Mouse (Mus musculus) cerebellum, adult 9-11 months (tissue): Measurements from ENCODE around the gene Cog5.
A peak's percentile ranks its signal among the peaks of the same experiment; 100 is the strongest.

Experiments
- DNase-seq: peaks from one replicate; pipeline ENCODE4 v3.0.0; 2022

The Cog5 gene

DNA sequence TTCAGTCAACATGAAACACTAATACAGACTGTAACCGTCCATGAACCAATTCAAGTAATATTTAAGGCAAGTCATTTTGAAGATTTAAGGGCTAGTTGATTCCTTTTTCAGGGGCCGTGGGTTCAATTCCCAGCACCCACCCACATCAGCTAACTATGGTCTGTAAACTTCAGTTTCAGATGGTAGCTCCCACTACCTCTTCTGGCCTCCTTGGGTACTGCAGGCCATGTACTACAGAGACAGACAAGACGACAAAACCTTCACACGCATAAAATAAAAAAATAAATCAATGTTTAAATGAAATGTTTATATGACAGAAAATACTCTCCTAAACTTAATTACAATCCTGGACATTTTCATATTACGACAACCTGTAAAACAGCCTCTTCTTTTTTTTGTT, 292.8 kb downstream of the Cog5 start:
- DNase-seq = peak; percentile 34

DNA sequence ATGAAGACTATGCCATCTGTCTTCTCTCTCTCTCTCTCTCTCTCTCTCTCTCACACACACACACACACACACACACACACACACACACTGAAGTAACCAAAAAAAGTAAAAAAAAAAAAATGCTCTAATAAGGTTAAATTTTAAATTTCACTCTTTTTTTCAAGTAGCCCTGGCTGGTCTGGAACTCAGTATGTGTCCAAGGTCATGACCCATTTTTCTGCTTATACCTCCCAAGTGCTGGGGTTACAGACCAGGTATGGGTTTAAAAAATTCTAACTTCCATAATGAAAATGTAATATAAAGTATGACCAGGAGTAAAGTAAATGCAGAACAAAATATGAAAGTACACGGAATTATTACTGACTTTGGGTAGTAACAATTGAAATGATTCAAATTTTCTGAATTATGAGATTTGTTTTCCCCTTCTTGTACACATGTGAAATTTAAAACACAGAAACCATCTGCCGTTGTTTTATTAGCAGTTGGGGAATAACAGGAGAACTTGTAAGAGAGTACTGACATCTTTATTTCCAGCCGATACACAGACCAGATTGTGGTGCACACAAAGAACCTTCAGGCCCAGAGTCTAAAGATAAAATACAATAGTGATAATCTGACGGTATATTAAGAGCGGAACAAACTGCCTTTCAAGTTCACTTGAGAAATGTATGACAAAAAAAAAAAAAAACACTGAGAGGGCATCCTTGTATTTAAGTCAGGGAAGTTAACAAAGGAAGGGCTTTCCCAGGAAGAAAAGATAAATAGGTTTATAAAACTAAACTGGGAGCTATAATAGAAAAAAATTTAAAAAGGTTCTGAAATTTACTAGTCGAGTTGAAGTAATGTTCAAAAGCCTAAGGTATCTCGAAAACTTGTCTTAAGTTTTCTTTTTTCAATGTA, 293.7 kb downstream of the Cog5 start:
- no peak for DNase-seq

DNA sequence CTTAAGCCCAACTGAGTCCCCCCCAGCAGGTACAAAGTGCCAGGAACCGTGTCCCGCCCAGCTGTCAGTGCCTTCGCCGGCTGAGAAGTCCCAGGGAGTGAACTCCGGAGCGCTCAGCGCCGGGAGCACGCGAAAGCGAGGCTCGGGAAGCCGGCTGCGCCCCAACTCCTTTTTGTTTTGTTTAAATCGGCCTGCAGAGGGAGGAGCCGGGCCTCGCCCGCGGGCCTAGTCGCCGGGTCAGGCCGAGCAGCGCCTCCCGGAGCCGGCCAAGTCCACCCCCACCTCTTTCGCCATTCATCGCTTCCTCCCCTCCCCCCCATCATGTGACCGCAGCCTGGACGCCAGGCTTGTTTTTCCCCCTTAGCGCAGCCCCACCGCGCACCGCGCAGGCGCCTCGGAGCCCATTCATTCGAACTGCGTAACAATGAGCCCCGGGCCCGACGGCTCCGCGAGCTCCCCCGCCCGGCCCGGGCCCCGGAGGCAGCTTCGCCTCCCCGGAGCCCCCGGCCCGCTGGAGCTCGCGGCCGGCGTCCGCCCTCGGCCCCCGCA, 294.6 kb downstream of the Cog5 start:
- peak; percentile 90 for DNase-seq

DNA sequence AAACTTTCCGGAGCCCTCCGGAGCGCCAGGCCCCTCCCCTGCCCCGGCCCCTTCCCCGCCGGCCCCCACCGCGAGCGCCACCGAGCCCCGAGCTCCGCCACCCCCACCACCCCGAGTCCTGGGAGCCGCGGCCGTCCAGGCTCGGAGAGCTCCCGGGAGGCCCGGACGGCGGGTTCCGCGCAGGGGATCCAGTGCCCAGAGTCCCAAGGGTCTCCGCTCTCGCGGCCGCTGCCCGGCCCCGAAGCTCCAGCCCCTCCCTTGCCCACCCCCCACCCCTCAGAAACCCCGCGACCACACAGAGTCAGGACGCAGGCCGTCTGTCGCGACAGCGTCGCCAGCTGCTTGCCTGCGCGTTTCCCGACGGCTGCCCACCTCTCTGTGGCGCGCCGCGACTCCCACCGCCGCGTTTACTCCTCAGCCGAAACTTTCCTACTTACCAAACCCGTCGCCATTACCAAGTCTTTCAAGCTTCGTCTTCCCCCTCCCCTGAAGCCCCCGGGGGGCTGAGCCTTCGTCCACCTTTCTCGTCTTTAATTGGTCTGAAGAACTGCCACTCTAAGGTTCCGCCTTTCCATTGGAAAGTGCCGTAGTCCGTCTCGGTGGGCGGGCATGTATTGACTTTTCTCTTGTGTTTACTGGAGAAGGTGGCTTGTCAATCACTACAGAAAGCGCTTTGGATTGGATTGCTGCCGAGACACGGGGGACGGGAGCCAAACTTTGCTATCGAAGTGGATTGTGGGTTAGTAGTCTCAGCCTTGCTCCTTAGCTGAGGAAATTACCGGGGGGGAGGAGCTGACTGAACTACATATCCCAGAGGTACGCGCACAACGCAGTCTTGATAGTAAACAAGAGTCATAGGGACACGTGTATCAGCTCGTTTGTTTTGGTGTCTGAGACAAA, 295.3 kb downstream of the Cog5 start, which contains the start of gene Hbp1:
Gene Hbp1 (minus strand): TSS at position 777 of the 900 bp plus-strand sequence.
- peak; percentile 100 for DNase-seq

DNA sequence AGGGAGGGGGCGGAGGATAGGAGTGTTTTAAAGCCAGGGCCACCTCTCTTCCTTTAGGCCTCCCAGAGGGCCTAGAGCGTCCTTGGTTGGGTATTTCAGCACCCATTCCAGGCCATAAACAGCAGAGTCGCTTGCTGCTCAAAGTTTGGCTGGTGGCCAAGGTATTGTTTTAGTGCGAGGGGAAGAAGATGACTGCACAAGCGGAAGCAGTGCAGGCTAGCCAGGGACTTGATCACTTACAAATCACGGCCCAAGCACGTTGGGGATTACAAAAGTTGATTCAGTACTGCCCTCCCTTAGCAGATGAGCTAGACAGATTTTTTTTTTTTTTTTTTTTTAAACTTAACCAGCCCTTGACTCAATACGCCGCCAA, 296.0 kb downstream of the Cog5 start:
- no peak for DNase-seq

DNA sequence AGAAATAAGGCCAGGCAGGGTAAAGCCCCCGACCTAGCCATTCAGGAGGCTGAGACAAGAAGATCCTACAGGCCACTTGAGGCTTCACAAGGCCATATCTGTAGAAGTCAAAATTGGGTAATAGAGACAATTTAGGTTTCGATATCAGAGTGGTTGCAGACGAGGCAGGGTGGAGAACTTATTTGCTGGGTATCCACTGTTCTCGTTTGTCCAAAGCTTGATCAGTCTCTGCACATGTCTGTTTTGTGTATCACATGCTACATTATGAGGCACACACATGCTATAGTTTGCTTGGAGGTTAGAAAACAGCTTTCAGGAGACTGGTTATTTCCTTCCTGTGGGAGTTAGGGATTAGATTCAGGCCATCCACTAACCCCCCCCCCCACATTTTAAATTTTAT, 301.2 kb downstream of the Cog5 start:
- DNase-seq = no peak

DNA sequence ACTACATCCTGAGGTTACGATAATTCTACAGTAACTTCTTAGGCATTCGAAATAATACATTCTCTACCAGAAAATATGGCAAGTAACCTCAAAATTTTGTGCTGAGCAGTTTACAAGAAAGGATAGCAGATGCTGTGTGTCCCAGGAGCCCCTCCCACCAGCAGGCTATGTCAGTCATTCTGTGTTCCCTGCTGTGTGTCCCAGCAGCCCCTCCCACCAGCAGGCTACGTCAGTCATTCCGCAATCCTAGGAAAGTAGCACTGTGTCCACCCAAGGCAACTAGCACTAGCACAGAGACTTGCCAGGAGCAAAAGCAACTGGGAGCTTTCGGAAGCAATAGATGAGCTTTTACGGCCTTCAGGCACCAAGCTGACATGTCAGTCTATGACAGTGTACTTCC, 309.4 kb downstream of the Cog5 start:
- no peak for DNase-seq

DNA sequence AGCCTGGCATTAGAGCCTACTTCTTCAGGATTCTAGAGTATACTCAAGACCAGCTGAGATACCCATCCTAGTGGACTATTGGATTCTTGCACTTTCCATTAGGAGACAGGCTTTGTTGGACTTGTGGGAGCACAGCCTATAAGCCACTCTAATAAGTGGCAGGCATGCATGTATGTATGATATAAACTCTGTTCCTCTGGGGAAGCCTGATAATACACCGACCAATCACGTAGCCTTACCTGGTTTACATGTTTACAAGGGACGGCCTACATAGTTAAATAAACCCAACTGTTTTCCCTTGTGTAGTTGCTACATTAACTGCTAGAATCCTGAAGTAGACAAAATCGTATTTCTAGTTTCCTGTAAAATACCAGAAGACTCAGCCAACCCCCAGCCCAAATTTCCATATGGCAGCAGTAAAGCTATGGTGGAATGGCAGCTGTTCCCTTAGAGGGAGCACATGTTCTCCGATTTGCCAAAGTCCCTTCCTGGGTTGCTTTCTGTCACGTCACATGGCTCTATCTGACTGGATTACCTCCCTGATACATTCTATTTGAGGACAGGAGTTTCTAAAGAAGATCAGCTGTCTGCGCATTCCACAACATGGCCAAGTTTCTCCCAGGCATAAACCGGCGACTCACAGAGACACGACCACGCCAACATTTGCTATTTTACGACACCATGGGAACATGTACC, 311.0 kb downstream of the Cog5 start:
- DNase-seq = no peak

DNA sequence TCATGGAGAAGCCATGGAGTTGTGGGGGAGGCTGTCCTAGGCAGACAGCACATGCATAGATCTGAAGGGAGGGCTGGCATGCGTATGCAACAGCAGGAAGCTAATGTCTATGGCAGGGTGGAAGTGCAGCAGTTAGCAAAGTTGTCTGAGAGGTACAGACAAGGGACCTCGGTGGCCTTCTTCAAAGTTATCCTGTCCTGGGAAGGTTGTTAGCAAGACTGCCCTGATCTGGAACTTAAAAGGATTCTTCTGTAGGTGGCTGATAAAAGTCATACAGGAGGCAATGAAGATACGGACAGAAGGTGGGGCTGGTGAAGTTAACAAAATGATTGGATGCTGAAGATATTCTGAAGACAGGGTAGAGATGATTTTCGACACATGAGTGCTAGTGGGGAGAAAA, 311.7 kb downstream of the Cog5 start:
- DNase-seq = no peak

DNA sequence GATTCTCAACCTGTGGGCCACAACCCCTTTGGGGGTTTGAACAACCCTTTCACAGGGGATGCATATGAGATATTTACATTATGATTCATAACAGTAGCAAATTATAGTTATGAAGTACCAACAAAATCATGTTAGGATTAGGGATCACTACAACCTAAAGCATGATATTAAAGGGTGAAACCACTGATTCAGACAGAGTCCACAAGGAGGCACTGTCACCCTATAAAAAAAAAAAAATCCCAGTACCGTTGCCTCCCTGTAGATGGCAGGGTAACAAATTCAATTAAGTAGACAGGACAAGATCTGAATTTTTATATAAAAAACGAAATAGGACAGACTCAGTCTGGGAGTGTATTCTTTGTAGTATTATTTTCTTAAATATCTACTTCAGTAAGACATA, 312.9 kb downstream of the Cog5 start:
- peak; percentile 37 for DNase-seq

DNA sequence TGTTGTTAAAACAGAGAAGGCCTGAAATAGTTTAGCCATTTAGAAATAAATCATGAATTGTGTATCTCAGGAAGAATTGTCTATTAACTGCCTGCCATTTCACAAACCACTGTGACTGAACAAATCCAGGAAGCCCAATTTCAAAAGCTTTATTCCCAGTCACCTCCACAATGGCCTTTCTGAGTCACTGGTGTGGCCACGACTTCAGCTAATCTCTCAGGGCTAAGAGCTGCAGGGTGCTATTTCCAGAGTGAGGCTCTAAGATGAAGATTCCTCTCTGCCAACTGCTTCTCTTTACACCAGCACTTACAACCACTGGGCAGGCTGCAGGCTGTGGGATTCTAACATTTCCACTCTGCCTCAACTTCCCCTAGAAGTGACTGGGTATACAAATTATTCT, 314.4 kb downstream of the Cog5 start:
- DNase-seq = no peak

DNA sequence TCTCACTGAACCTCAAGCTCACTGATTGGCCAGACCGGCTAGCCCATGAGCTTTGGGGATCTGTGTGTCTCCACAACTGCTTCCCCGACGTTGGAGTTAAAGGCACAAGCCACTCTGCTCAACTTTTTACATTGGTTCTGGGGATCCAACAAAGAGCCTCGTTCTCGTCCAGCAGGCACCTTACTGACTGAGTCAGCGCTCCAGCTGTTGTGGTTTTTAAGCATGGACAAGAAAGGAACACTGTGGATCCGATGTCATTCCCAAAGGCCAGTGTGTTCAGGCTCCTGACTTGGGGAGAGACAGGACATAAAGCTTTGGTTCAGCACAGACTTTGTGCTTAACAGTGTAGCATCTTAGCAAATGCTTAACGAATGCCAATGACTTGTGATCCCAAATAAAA, 316.9 kb downstream of the Cog5 start:
- no peak for DNase-seq

DNA sequence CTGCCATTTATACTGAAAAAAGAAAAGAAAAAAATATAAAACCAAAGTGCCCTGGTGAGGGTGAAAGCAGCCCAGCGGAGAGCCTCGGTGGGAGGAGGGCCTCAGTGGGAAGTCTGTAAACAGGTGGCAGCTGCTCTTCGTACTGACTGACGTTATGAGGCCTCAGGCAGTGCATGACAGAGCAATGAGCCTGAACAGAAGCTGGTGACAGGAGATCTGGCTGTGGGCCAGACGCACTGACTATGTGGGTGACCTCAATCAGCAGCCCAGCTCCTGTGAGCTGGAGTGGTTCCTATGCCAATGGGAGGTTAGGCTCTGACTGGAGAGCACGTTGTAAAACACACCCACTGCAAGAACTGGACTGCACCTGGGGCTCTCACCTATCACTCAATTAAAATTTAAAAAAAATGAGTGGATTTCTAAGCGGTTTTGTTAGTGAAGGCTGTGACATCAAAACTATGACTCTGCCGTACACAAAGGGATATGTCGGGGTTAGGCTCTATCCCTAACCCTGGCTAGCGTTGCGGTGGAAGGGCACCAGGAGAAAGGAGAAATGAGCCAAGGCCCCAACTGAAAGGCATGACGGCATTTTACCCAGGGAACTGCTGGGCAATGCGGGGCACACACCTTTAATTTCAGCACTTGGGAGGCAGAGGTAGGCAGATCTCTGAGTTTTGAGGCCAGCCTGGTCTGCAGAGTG, 319.0 kb downstream of the Cog5 start:
- peak; percentile 52 for DNase-seq

DNA sequence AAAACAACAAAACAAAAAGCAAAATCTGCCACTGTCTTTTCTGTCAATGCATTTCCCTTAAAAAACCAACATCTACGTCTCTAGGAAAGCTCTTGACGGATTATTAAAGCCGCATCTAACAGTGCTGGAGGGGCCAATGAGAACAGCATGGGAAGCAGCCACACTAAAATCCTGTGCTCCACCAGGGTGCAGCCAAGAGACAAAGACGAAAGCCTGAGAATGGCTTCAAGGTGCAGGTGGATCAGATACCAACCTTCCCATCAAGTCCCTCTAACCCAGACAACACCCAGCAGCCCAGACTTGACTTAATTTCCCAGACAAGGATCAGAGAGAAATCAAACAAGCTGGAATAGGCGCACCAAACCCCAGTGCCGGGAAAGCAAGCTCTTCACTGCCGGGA, 321.9 kb downstream of the Cog5 start:
- no peak for DNase-seq

DNA sequence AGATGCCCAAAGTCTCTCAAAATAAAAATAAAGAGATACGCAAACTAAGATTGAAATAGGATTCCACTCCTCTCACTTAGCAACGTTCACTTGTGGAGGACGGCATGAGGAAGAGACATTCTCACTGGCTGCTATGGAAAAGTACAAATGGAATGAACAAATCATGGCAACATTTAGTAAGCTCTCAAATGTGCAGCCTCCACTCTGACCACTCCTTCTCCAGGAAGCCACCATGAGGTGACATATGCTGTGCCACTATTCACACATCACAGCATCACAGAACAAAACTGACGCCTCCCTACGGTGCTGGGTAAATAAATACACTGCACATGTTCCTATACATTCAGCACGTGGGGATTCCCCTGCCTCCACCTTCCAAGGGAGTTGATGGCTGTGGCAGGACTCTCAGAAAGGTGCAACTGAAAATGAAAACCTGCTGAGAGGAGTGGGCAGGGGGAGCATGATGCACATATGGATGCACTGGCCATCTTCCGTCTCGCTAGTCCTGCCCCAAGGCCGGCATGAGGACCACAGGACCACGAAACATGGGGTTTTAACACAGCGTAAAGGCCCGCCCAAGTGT, 323.0 kb downstream of the Cog5 start:
- DNase-seq = no peak

DNA sequence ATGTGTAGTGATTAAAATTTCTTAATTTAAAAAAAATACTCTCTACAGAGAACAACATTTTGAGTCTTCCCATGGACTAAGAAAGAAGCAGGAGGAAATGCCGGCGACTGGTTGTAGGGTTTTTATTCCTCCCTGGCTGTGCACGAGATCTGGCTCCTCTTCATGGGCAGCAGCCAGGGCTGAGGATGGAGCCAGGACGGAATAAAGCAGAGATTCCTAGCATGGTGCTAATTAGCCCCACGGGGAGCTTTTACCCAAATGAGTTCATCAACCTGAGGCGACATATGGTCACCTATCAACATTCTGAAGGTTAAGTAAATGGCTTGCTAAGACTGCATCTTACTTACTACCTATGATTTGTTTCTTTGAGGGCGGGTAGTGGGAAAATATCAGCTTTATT, 328.6 kb downstream of the Cog5 start:
- peak; percentile 69 for DNase-seq

DNA sequence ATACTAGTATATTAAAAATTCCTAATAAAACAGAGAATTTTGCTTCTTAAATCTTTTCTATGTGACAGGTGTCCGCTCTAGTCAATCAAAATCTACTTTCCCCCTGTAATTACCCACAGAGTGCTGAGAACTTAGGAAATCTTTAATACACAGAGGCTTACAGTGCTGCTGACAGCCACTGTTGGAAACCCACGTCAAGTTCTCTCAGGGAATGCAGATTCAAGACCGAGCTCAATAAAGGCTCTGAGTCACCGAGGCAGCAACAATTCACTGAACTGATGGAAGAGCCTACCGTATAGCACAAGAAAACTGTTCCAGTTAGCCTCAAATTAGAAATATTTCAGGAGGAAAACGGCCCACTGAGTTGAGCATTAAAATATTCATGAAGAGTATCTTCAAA, 329.1 kb downstream of the Cog5 start:
- DNase-seq = no peak

DNA sequence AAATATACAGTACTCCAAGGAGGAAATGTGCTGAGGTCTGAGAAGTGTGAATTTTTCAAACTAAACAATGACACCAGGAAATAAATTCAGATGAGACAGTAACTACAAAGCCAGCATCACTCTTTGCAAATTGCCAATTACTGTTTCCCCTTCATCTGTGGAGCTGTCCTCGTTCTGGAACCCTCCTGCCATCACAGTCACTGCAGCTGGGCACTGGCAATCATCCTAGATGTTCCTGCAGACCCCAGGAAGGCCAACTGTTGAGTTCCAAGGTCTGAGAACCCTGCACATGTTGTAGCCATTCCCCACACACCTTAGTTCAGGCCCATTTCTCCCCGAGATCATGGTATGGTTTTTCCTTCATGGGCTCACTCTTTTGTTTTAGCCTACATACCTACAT, 329.5 kb downstream of the Cog5 start:
- DNase-seq = no peak

DNA sequence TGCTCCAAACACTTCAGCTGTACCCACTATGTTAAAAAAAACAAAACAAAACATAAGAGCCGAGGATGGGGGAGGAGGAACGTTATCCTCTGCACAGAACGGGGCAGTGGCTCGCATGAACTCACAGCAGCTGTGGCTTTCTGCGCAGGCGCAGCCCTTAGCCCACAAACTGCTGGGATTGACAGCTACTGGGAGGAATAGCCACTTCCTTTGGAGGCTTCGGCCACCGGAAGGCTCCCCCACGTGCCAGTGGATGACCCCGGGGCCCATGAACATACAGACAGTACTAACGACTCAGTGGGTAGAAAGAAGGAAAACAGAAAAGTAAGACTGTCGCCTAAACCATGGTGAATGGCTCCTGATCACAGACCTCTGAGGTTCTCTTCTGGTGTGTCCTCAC, 330.0 kb downstream of the Cog5 start:
- DNase-seq = no peak

DNA sequence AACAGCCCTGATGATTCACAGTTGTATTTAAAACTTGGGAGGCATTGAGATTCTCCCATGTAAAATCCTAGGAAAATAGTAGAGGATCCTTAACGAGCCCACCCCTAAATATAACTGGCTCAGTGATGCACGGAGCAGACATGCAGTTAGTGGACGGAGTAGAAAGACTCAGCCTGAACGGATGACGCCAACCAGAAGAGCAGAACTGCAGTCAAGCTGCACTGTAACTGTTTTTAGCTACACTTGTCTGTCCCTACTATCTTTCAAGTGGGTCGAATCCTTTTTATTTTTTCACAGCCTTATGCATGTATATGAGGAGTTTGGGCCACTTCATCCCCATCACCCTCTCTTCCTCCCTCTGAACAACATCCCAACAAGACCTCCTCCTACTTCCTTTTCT, 331.1 kb downstream of the Cog5 start:
- DNase-seq = no peak

DNA sequence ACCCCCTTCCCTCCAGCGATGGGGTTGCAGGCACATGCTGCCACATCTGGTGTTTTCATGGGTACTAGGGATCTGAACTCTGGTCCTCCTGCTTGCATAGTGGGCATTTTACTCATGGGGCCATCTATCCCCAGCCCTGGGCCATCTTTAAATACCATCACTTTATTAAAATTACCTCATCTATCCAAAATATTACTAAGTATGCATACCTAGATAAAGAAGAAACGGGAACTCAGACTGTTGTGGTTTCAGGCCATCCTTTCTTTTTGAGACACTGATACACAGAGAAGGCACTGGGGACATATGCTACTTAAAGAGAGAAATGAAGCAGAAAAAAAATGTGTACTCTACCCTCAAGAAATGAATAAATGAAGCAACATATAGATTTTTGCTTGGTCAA, 331.8 kb downstream of the Cog5 start:
- no peak for DNase-seq
